Mouse (Mus musculus) v-Abl transformed pro-B cells (cell line): ENCODE results near the gene Gna13.

Source experiments
- in situ Hi-C, 2 experiments: fragments of 400-800 bp; cut with MboI; formaldehyde crosslinking; loops; one replicate each; pipeline ENCODE4 v1.15.1; 2025; ENCODE audit not compliant: unreplicated experiment in 2 of 2

Gna13 gene

GRCm38 (mm10) chr11:109365818-109366217, 3.2 kb downstream of the Gna13 start:
- in situ Hi-C loops, result no loop called here

GRCm38 (mm10) chr11:109366802-109367579, 4.4 kb downstream of the Gna13 start:
- in situ Hi-C loops, result no loop called here

DNA sequence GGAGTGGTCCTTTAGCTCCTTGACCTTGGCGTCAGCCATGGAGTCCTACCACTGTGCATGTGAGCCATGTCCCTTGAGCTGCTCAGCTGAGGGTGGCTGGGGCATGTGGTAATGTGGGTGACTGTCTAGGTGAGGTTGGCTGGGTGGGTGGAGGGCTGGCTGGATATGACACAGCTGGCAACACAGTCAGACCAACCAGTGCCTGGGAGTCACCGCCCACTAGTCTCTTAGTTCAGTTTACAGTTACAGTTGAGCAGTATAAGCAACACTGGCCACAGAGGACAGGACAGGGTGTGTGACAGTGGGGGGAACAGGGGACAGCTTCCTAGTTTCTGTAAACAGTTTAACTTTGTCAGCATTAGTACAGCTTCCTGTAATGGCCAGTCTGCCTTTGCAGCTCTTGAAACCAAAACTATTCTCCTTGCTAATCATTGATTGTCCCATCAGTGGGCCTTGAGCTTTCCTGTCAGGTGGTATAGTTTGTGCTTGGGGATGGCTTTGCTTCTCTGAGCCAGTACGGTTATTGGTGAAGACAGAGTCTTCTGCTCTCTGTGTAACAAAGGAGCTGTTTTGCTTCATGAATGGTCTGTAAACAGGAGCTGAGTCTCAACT, 6.5 kb downstream of the Gna13 start:
- in situ Hi-C loops, result no loop called here

- in situ Hi-C loops, result no loop called here
These were observed 12.8 kb downstream of the Gna13 start for GRCm38 (mm10) chr11:109375412-109375811.

GRCm38 (mm10) chr11:109376484-109377143, 14.0 kb downstream of the Gna13 start:
- in situ Hi-C loops, result no loop called here

GRCm38 (mm10) chr11:109377477-109377876, 14.8 kb downstream of the Gna13 start:
- in situ Hi-C loops, result no loop called here

DNA sequence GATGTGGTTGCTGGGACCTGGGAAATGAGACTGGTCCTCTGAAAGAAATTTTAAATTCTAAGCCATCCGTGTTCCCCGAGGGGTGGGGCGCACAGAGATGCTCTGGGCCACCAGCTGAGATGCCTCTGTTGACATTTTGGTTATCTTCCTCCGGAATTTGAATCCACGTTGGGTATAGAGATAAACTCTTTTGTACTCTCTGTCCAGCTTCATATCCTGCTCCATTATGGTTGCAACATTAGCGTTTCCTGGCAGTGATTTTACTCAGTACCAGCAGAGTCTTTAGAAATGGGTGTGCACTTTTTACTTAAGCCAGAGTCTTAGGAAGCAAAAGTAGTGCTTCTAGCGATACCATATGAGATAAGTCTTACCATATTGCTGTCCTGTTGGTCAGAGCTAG, 15.4 kb downstream of the Gna13 start:
- in situ Hi-C loops, result no loop called here

DNA sequence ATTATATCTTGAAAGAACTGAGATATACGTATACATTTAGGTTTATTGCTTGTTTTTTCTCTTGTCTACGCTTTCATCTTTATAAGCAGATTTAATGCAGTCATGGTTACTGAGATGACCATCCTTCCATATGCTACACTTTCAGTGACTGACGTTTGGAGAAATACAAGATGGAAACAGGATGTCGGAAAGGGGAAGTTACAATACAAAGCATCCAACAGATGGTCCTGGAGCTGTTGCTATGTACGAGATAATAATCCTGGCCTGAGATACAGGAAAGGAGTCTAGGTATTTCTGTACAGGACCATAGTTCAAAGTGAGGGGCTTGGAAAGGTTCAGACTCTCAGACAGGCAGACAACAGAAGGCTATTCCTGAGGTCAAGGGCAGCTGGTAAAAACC, 18.0 kb downstream of the Gna13 start:
- in situ Hi-C loops, result no loop called here

DNA sequence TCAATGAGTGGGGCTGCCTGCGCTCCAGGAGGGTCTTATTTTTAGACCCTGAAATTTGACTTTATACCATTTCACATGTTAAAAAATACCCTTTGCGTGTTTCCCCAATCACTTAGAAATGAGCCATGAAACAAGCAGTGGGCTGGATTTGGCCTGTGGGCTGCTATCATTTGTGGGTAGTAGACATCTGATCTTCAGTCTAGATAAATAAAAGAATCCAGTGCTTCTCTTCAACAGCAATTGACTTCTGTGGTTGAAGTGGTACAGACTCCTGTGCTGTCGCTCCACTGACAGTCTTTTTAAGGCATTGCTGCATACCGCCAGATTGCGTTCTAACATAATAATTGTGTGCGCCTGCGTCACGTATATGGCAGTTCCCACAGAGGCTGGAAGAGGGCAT, 22.7 kb downstream of the Gna13 start:
- in situ Hi-C loops, result no loop called here

DNA sequence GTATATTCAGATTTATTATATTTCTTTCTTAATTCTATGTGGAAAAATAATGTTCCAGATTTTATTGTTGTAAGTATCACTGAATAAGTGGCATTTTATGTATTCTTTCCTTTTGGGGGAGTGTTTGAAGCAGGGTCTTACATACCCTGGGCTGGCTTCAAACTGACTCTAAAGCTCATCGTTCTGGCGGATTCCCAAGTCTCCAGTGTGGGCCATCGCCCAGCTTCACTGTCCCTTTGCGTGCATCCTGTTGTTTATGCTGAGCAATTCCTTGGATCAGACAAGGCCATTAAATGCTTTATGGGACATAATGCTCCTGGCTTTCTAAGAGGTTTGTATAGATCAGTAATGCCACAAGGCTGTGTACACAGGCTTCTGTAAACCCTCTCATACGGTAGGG, 26.4 kb downstream of the Gna13 start:
- in situ Hi-C loops, result no loop called here

- in situ Hi-C loops, result no loop called here
These were observed 28.6 kb downstream of the Gna13 start for GRCm38 (mm10) chr11:109391200-109391599.

DNA sequence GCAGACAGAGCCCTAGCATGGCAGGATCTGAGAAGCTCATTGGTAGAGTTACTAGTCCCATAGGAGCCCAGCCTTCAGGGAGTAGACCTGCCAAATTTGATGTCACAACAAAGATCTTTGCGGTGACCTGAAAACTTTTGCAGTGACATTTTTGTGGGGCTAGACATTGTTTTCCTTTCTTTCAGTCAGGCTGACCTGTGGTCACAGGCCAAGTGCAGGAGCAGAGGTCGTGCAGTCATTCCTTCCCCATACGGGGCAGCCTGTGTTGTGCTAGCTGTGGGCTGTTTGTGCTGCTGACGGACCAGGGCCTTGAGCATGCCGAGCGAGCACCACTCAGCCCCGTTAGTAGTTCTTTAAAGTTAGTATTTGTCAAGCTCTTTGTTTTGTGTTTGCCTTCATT, 29.1 kb downstream of the Gna13 start:
- in situ Hi-C loops, result no loop called here

DNA sequence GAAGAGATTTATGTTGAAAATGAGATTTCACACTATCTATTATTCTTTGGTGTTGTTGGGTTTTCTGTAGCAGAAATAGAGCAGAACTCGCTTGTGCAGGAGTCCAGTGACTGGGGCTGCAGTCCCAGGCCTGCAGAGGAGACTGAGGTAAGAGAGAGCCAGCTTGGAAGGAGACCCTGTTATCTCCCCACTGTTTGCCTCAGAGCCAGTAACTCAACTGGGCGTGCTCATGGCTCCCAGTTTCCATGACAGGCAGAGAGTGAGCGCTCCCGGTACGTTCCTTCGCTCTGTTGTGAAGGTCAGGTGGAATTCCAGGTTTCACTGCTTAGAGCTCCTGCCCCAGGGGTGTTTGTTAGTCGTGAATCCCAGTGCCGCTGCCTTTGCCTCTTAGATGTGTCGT, 30.0 kb downstream of the Gna13 start:
- in situ Hi-C loops, result no loop called here

GRCm38 (mm10) chr11:109394758-109395157, 32.1 kb downstream of the Gna13 start:
- in situ Hi-C loops, result no loop called here

GRCm38 (mm10) chr11:109395291-109395690, 32.7 kb downstream of the Gna13 start:
- in situ Hi-C loops, result no loop called here

DNA sequence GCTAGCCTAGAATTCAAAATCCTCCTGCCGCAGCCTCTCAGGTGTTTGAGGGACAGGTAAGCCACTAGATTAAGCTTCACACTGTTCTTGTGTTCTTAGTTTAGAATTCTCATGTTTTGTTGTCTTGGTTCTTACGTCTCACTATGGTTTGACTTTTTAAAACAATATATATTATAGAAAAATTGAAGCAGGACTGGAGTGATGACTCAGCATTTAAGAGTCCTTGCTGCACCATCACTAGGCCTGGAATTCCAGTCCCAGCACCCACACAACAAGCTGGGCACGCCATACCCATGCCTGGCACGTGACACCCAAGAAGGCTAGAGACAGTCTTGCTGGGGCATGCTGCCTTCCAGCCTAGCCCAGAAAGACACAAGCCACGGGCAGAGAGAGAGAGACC, 43.8 kb downstream of the Gna13 start:
- in situ Hi-C loops, result no loop called here

- in situ Hi-C loops, result no loop called here
These were observed 47.8 kb downstream of the Gna13 start for GRCm38 (mm10) chr11:109410197-109410980.

DNA sequence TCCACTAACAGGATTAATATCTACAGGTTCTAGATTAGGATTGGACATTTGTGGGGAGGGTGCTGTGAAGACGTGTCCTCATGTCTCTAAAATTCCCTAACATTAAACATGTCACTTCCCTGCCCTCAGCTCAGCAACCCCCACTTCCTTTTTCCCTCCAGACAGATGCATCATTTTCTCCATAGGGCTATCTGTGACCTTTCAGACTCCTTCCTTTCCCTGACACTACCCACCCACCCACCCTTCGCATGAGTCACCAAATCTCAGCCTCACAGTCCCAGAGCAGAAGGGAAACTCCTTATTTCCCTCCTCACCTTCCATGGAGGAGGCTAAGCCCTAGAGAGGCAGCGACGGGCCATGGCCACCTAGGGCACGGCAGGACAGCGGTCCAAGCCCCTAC, 51.0 kb downstream of the Gna13 start, which contains the start of gene 9930022D16Rik:
Gene 9930022D16Rik, plus strand, starts transcription at position 301 of the 400 bp plus-strand sequence.
- in situ Hi-C loops, result no loop called here

DNA sequence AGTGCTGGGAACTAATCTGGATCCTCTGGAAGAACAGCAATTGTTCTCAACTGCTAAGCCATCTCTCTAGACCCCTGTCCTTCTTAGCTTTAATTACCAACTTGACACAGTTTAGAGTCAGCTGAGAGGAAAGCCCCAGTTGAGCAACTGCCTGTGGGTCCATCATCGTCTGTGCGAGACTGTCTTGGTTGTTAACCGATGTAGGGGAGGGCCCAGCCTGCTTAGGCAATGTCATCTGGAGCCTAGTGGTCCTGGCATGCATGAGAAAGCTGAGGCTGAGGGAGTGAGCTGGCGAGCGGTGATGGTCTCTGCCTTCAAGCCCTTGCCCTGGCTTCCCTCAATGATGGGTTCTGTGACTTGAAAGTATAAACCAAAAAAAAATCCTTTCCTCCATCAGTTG, 52.2 kb downstream of the Gna13 start:
- in situ Hi-C loops, result no loop called here

DNA sequence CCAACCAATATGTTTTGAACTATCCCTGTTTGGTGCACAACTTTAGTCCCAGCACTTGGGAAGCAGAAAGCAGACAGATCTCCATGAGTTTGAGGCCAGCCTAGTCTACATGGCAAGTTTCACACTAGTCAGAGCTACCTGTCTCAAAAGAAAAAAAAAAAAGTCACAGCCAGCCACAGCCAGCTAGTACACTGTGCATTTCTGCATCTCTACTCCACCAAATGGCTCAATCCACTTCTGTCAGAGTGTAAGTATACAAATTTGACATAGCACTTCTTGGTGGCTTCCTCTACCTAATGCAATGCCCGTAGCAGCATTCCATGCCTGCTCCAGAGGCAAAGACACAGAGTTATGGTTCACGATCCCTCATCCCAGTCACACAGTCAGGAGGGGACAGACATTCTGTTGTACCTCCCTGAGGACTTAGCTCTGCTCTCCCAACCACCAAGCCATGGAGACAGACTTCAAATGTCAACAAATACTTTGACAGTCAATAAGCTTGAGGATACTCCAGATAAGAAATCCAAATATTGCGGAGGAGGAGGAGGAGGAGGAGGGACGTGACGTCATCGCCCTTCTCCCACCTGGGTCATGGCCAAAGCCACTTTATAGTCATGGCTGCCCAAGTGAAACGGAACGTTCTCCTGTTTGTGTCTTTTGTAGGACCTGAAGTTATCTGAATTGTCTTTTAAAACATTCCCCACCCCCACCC, 54.2 kb downstream of the Gna13 start:
- in situ Hi-C loops, result no loop called here
